Mouse (Mus musculus): ENCODE data around the gene Rai2. TPM values are rescaled to one million over a fixed set of nuclear protein-coding genes. Genes with fewer than 3 reads are reported as not detected.

Gene Rai2
- polyA plus RNA-seq, 1 experiment = 13.7 TPM

- DNase-seq (ENCODE audit: extremely low spot score in 1 of 2, low spot score in 1 of 2) = peak in 1 of 2 experiments; percentile 81
These were observed 109.3 kb downstream of the Rai2 start for GRCm38 (mm10) chrX:161826186-161826585.
